Mouse (Mus musculus) MEL (cell line): ENCODE measurements at regions not wholly inside any gene's neighbourhood (a gene's known extent, or its start where the extent isn't known, plus 50 kb on each side); places are given as distances from the start of the nearest gene placed in this dataset.
A peak's percentile ranks its signal among the peaks of the same experiment; 100 is the strongest.

Experiments
- DNase-seq: peaks from one replicate; pipeline ENCODE4 v3.0.0; 2011; ENCODE audit warnings: low read depth, low spot score
- H3K27ac ChIP-seq: 2 replicates; pipeline ENCODE4 v1.5.1; 2012; ENCODE audit warnings: low read depth, mild to moderate bottlenecking, control low read depth, low read length, moderate library complexity; ENCODE audit not compliant: control insufficient read depth
- H3K27me3 ChIP-seq, 2 experiments: fragments of 150-350 bp in 1 of 2; sonication (generic) in 1 of 2; 2 replicates each; pipeline ENCODE4 v1.6.1; 2012; ENCODE audit warnings: low read length in 2 of 2, mild to moderate bottlenecking in 2 of 2, improper control_type of control experiment in 1 of 2, moderate library complexity in 1 of 2; ENCODE audit not compliant: insufficient read depth in 2 of 2, control insufficient read depth in 1 of 2
- H3K36me3 ChIP-seq, 2 experiments: 2 replicates each; pipeline ENCODE4 v1.6.1; 2012 to 2014; ENCODE audit warnings: low read length in 2 of 2, improper control_type of control experiment in 1 of 2, inconsistent platforms in 1 of 2, mild to moderate bottlenecking in 1 of 2; ENCODE audit not compliant: insufficient read depth in 2 of 2, control insufficient read depth in 1 of 2
- H3K4me1 ChIP-seq, 2 experiments: fragments of 150-350 bp in 1 of 2; sonication (generic) in 1 of 2; 2 replicates each; pipeline ENCODE4 v1.6.1; 2012; ENCODE audit warnings: low read length in 2 of 2, improper control_type of control experiment in 1 of 2, mild to moderate bottlenecking in 1 of 2; ENCODE audit not compliant: insufficient read depth in 2 of 2, control insufficient read depth in 1 of 2
- H3K4me3 ChIP-seq, 2 experiments: fragments of 150-350 bp in 1 of 2; sonication (generic) in 1 of 2; 2 replicates each; pipeline ENCODE4 v1.5.1; 2012; ENCODE audit warnings: low read depth in 2 of 2, low read length in 2 of 2, mild to moderate bottlenecking in 2 of 2, moderate library complexity in 2 of 2, control low read depth in 1 of 2, improper control_type of control experiment in 1 of 2; ENCODE audit not compliant: control insufficient read depth in 1 of 2, insufficient read depth in 1 of 2
- H3K79me2 ChIP-seq: 2 replicates; pipeline ENCODE4 v1.6.1; 2012; ENCODE audit warnings: mild to moderate bottlenecking, low read length, moderate library complexity; ENCODE audit not compliant: control insufficient read depth, poor library complexity, insufficient read depth
- H3K9ac ChIP-seq: 2 replicates; pipeline ENCODE4 v1.6.1; 2012; ENCODE audit warnings: low read depth, mild to moderate bottlenecking, control low read depth, low read length, moderate library complexity; ENCODE audit not compliant: control insufficient read depth, poor library complexity, severe bottlenecking
- H3K9me3 ChIP-seq: fragments of 150-350 bp; sonication (generic); replicated peaks from 2 replicates; pipeline ENCODE4 v1.6.1; 2012; ENCODE audit warnings: mild to moderate bottlenecking, low read length, improper control_type of control experiment, moderate library complexity; ENCODE audit not compliant: insufficient read depth
- BHLHE40 ChIP-seq: IDR thresholded peaks from 2 replicates; pipeline ENCODE4 v1.6.1; 2012; ENCODE audit warnings: low read depth, mild to moderate bottlenecking, inconsistent platforms, low read length, improper control_type of control experiment, borderline replicate concordance
- CTCF ChIP-seq, 3 experiments: IDR thresholded peaks in 2 of 3; conservative IDR thresholded peaks in 1 of 3; 2 replicates each; pipeline ENCODE4 v1.5.1; 2011 to 2012; ENCODE audit warnings: low read length in 3 of 3, low read depth in 2 of 3, mild to moderate bottlenecking in 2 of 3, improper control_type of control experiment in 1 of 3, inconsistent platforms in 1 of 3, mixed read lengths in 1 of 3, moderate library complexity in 1 of 3; ENCODE audit not compliant: control insufficient read depth in 1 of 3, insufficient read depth in 1 of 3, poor library complexity in 1 of 3, severe bottlenecking in 1 of 3
- ELF1 ChIP-seq: IDR thresholded peaks from 2 replicates; pipeline ENCODE4 v1.6.1; 2014; ENCODE audit warnings: low read depth, mild to moderate bottlenecking, inconsistent platforms, low read length, improper control_type of control experiment, moderate library complexity
- EP300 ChIP-seq, 2 experiments: IDR thresholded peaks; 2 replicates each; pipeline ENCODE4 v1.6.1; 2011; ENCODE audit warnings: improper control_type of control experiment in 2 of 2, low read length in 2 of 2, low read depth in 1 of 2, mild to moderate bottlenecking in 1 of 2
- ETS1 ChIP-seq: IDR thresholded peaks from 2 replicates; pipeline ENCODE4 v1.6.1; 2012; ENCODE audit warnings: low read depth, mild to moderate bottlenecking, inconsistent platforms, low read length, improper control_type of control experiment, moderate library complexity
- GATA1 ChIP-seq: IDR thresholded peaks from 2 replicates; pipeline ENCODE4 v1.6.1; 2011; ENCODE audit warnings: low read depth, low read length, improper control_type of control experiment
- MAFK ChIP-seq: IDR thresholded peaks from 2 replicates; pipeline ENCODE4 v1.6.1; 2011; ENCODE audit warnings: low read depth, mild to moderate bottlenecking, low read length, improper control_type of control experiment, borderline replicate concordance
- MAX ChIP-seq: IDR thresholded peaks from 2 replicates; pipeline ENCODE4 v1.6.1; 2011; ENCODE audit warnings: low read length, improper control_type of control experiment
- MAZ ChIP-seq: IDR thresholded peaks from 2 replicates; pipeline ENCODE4 v1.6.1; 2012; ENCODE audit warnings: low read depth, mild to moderate bottlenecking, inconsistent platforms, low read length, improper control_type of control experiment
- MEF2A ChIP-seq: IDR thresholded peaks from 2 replicates; pipeline ENCODE4 v1.6.1; 2014; ENCODE audit warnings: low read depth, mild to moderate bottlenecking, inconsistent platforms, low read length, improper control_type of control experiment; ENCODE audit not compliant: poor library complexity, insufficient replicate concordance, severe bottlenecking; ENCODE audit errors: extremely low read depth
- MXI1 ChIP-seq: IDR thresholded peaks from 2 replicates; pipeline ENCODE4 v1.6.1; 2011; ENCODE audit warnings: mild to moderate bottlenecking, low read depth, low read length, improper control_type of control experiment
- MYB ChIP-seq: IDR thresholded peaks from 2 replicates; pipeline ENCODE4 v1.6.1; 2011; ENCODE audit warnings: mild to moderate bottlenecking, low read depth, low read length, improper control_type of control experiment
- MYC ChIP-seq: IDR thresholded peaks from 2 replicates; pipeline ENCODE4 v1.6.1; 2011; ENCODE audit warnings: low read depth, mild to moderate bottlenecking, low read length, improper control_type of control experiment, moderate library complexity
- NRF1 ChIP-seq: IDR thresholded peaks from 2 replicates; pipeline ENCODE4 v1.6.1; 2014; ENCODE audit warnings: low read depth, mild to moderate bottlenecking, inconsistent platforms, low read length, improper control_type of control experiment, moderate library complexity; ENCODE audit not compliant: poor library complexity, insufficient read depth, severe bottlenecking
- POLR2A ChIP-seq, 2 experiments: IDR thresholded peaks; 2 replicates each; pipeline ENCODE4 v1.6.1; 2011 to 2012; ENCODE audit warnings: low read length in 2 of 2, mild to moderate bottlenecking in 2 of 2, control low read depth in 1 of 2, improper control_type of control experiment in 1 of 2, low read depth in 1 of 2, moderate library complexity in 1 of 2; ENCODE audit not compliant: control insufficient read depth in 1 of 2, insufficient read depth in 1 of 2, poor library complexity in 1 of 2
- POLR2AphosphoS2 ChIP-seq: IDR thresholded peaks from 2 replicates; pipeline ENCODE4 v1.6.1; 2011; ENCODE audit warnings: low read length, improper control_type of control experiment
- RAD21 ChIP-seq: IDR thresholded peaks from 2 replicates; pipeline ENCODE4 v1.6.1; 2011; ENCODE audit warnings: mild to moderate bottlenecking, low read depth, low read length, improper control_type of control experiment
- RCOR1 ChIP-seq: IDR thresholded peaks from 2 replicates; pipeline ENCODE4 v1.6.1; 2012; ENCODE audit warnings: low read depth, mild to moderate bottlenecking, inconsistent platforms, low read length, improper control_type of control experiment
- SIN3A ChIP-seq: IDR thresholded peaks from 2 replicates; pipeline ENCODE4 v1.6.1; 2012; ENCODE audit warnings: low read length, improper control_type of control experiment, inconsistent platforms
- SMC3 ChIP-seq: IDR thresholded peaks from 2 replicates; pipeline ENCODE4 v1.6.1; 2011; ENCODE audit warnings: low read depth, low read length, improper control_type of control experiment
- TBP ChIP-seq: IDR thresholded peaks from 2 replicates; pipeline ENCODE4 v1.8.0; 2011; ENCODE audit warnings: low read depth, low read length, improper control_type of control experiment
- TCF12 ChIP-seq: IDR thresholded peaks from 2 replicates; pipeline ENCODE4 v1.6.1; 2014; ENCODE audit warnings: low read depth, mild to moderate bottlenecking, inconsistent platforms, low read length, improper control_type of control experiment, moderate library complexity
- USF2 ChIP-seq, 2 experiments: IDR thresholded peaks; 2 replicates each; pipeline ENCODE4 v1.6.1; 2011 to 2012; ENCODE audit warnings: improper control_type of control experiment in 2 of 2, low read length in 2 of 2, borderline replicate concordance in 1 of 2, inconsistent platforms in 1 of 2, low read depth in 1 of 2, mild to moderate bottlenecking in 1 of 2; ENCODE audit not compliant: insufficient read depth in 1 of 2
- ZKSCAN1 ChIP-seq: IDR thresholded peaks from 2 replicates; pipeline ENCODE4 v1.6.1; 2012; ENCODE audit warnings: low read depth, mild to moderate bottlenecking, inconsistent platforms, low read length, improper control_type of control experiment, moderate library complexity
- ZNF384 ChIP-seq: IDR thresholded peaks from 2 replicates; pipeline ENCODE4 v1.6.1; 2012; ENCODE audit warnings: low read depth, mild to moderate bottlenecking, inconsistent platforms, low read length, improper control_type of control experiment

- TF ChIP-seq RAD21 (no peak), RCOR1 (no peak), MAFK (no peak)
- TF ChIP-seq, all 39 proteins: peak for 0
Observed at GRCm38 (mm10) chr2:74036043-74036442, 124.9 kb upstream of the Atp5g3 start (continued).

- Histone ChIP-seq H3K9ac (no peak overlapping the region), H3K79me2 (no peaks in the 10 kb centered on the region), H3K27ac (no peak overlapping the region), H3K4me3 (no peak overlapping the region), H3K36me3 (peaks cover 0 to 7% of the 10 kb centered on the region in 2 experiments; a peak in 2 of 4 replicates), H3K9me3 (no peaks in the 10 kb centered on the region), H3K4me1 (peaks cover 2 to 4% of the 10 kb centered on the region in 2 experiments; a peak in 2 of 4 replicates), H3K27me3 (peaks cover 8 to 15% of the 10 kb centered on the region in 2 experiments)
- TF ChIP-seq MYC (no peak), USF2 (IDR thresholded peaks at IDR 0.05; ENCODE audit: borderline replicate concordance in 1 of 2, insufficient read depth in 1 of 2, low read depth in 1 of 2, low read length in 2 of 2) (no peak), CTCF (IDR thresholded peaks at IDR 0.05 in 2 of 3, conservative IDR thresholded peaks at IDR 0.05 in 1 of 3; ENCODE audit: control insufficient read depth in 1 of 3, insufficient read depth in 1 of 3, low read depth in 2 of 3, low read length in 3 of 3, poor library complexity in 1 of 3, severe bottlenecking in 1 of 3) (no peak), RCOR1 (no peak), TCF12 (no peak), BHLHE40 (no peak), POLR2AphosphoS2 (no peak), MEF2A (no peak), ELF1 (no peak), MAFK (no peak), SMC3 (no peak), TBP (no peak), NRF1 (no peak), MXI1 (no peak)
- DNase-seq: no peak
Observed at GRCm38 (mm10) chr2:74032177-74033021, 121.3 kb upstream of the Atp5g3 start.

GRCm38 (mm10) chr2:74029938-74030337 lies 118.8 kb upstream of the Atp5g3 start:
- Histone ChIP-seq H3K9ac (no peak overlapping the region), H3K36me3 (peaks cover 0 to 7% of the 10 kb centered on the region in 2 experiments; a peak in 2 of 4 replicates), H3K79me2 (no peaks in the 10 kb centered on the region), H3K9me3 (no peaks in the 10 kb centered on the region), H3K4me3 (no peak overlapping the region), H3K4me1 (peaks cover 2 to 4% of the 10 kb centered on the region in 2 experiments; a peak in 2 of 4 replicates), H3K27me3 (peaks cover 6 to 15% of the 10 kb centered on the region in 2 experiments), H3K27ac (no peak overlapping the region)
- TF ChIP-seq ELF1 (0 out of 2 replicates have a peak, but pooled peaks have one; percentile 18), SIN3A (peak; percentile 63), POLR2A (IDR thresholded peaks at IDR 0.05; ENCODE audit: control insufficient read depth in 1 of 2, insufficient read depth in 1 of 2, low read depth in 1 of 2, low read length in 2 of 2, poor library complexity in 1 of 2) (no peak), ETS1 (0 out of 2 replicates have a peak, but pooled peaks have one; percentile 24), ZKSCAN1 (no peak), TBP (0 out of 2 replicates have a peak, but pooled peaks have one; percentile 17), MXI1 (0 out of 2 replicates have a peak, but pooled peaks have one; percentile 19), EP300 (IDR thresholded peaks at IDR 0.05; ENCODE audit: low read depth in 1 of 2, low read length in 2 of 2) (peak; percentile 62 to 88), GATA1 (peak; percentile 96), MAZ (peak; percentile 63; the same call in 1 of the 2 replicates), MYC (peak; percentile 44; the same call in 1 of the 2 replicates), ZNF384 (no peak), MAX (peak; percentile 59; the same call in 1 of the 2 replicates), RCOR1 (peak; percentile 85), MYB (no peak)
- peak; percentile 86 for DNase-seq
